Mouse (Mus musculus) forebrain, embryonic 13.5 days (tissue): ENCODE results near the gene Lrba. TPM values are rescaled to one million over a fixed set of nuclear protein-coding genes. Genes with fewer than 3 reads are reported as not detected.

Experiments
- ATAC-seq: fragments of 200-750 bp; cut with Nextera tagmentation; 2 replicates; pipeline ENCODE4 v1.8.0; 2017
- H3K27ac ChIP-seq: fragments of 300-500 bp; sonication (generic); 2 replicates; pipeline ENCODE4 v1.5.1; 2015; ENCODE audit warnings: inconsistent platforms, mild to moderate bottlenecking, moderate library complexity
- H3K27me3 ChIP-seq: fragments of 300-500 bp; sonication (generic); 2 replicates; pipeline ENCODE4 v1.6.1; 2015; ENCODE audit warnings: mild to moderate bottlenecking, inconsistent platforms
- H3K36me3 ChIP-seq: fragments of 300-500 bp; sonication (generic); 2 replicates; pipeline ENCODE4 v1.6.1; 2015; ENCODE audit warnings: mild to moderate bottlenecking, inconsistent platforms; ENCODE audit not compliant: poor library complexity, severe bottlenecking
- H3K4me1 ChIP-seq: fragments of 300-500 bp; sonication (generic); 2 replicates; pipeline ENCODE4 v1.6.1; 2015; ENCODE audit warnings: inconsistent platforms
- H3K4me2 ChIP-seq: fragments of 300-500 bp; sonication (generic); 2 replicates; pipeline ENCODE4 v1.6.1; 2015; ENCODE audit warnings: inconsistent platforms, mild to moderate bottlenecking, moderate library complexity
- H3K4me3 ChIP-seq: fragments of 300-500 bp; sonication (generic); 2 replicates; pipeline ENCODE4 v1.5.1; 2015; ENCODE audit warnings: mild to moderate bottlenecking, inconsistent platforms
- H3K9ac ChIP-seq: fragments of 300-500 bp; sonication (generic); 2 replicates; pipeline ENCODE4 v1.6.1; 2015; ENCODE audit warnings: mild to moderate bottlenecking, inconsistent platforms
- H3K9me3 ChIP-seq: fragments of 300-500 bp; sonication (generic); replicated peaks from 2 replicates; pipeline ENCODE4 v1.6.1; 2016; ENCODE audit warnings: inconsistent platforms
- WGBS: fragments of 180-500 bp; shearing (Covaris S2); methylation state at CpG from one replicate; pipeline ENCODE4 v1.1.7; 2015; 5-methylcytosine and 5-hydroxymethylcytosine counted together
- polyA plus RNA-seq: library from polyadenylated mRNA; unstranded; fragments of >200 nt; fragmentation: Nextera tagmentation; extraction: Ambion mirVana; gene quantifications from 2 replicates; pipeline ENCODE4 v1.2.1, GENCODE M21; 2015

Lrba gene
- polyA plus RNA-seq, 1 experiment from 2014 or later: 2.1 TPM

DNA sequence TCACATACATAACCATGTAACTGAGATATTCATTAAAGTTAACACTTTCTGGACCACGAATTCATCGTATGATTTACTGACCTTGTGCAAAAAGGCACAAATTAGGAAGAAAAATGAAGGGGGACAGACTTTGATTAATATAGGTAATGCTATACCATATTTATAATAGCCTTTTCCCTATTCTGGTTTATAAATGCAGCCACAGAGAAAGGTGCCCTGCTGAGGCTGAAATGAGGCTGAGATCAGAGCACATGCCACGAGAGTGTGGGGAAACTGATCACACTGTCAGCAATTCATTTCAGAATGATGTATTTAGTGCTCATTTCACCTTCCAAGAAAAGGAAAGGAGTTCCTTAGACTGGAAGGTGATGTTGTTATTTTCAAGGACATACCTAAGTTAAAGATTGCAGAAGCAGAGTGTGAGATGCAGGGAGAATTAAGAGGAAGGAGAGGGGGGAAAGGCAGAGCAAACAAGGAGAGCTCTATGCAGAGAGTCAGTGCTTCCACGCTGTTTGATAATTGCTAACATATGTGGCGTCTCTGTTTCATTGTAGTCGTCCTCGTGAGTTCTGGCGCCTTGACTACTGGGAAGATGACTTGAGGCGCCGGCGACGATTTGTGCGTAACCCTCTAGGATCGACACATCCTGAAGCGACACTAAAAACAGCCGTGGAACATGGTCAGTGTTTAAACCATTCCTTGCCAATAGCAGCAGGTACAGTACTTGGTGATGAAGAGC is 307.2 kb downstream of the Lrba start:
- ATAC-seq: no peak
- H3K27ac ChIP-seq: no peak overlapping the region
- no peaks in the 10 kb centered on the region for H3K27me3 ChIP-seq
- WGBS: 73% methylated on average over 16 of the region's 16 CpGs
- no peak overlapping the region for H3K9ac ChIP-seq
- H3K4me1 ChIP-seq: no peaks in the 10 kb centered on the region
- no peaks in the 10 kb centered on the region for H3K36me3 ChIP-seq
- H3K4me3 ChIP-seq: no peak overlapping the region
- no peak overlapping the region for H3K4me2 ChIP-seq
- H3K9me3 ChIP-seq: no peaks in the 10 kb centered on the region

- peaks cover 3% of the 10 kb centered on the region; the same call in 1 of the 2 replicates for H3K4me1 ChIP-seq
- H3K9me3 ChIP-seq: no peaks in the 10 kb centered on the region
- 72% methylated on average over 1 of the region's 1 CpGs for WGBS
- H3K27me3 ChIP-seq: peaks cover 35% of the 10 kb centered on the region
- H3K4me3 ChIP-seq: no peak overlapping the region
- no peak overlapping the region for H3K4me2 ChIP-seq
- no peak overlapping the region for H3K27ac ChIP-seq
- ATAC-seq: no peak
- H3K36me3 ChIP-seq: no peaks in the 10 kb centered on the region
- no peak overlapping the region for H3K9ac ChIP-seq
Measured at GRCm38 (mm10) chr3:86536751-86537150, 312.3 kb downstream of the Lrba start.

DNA sequence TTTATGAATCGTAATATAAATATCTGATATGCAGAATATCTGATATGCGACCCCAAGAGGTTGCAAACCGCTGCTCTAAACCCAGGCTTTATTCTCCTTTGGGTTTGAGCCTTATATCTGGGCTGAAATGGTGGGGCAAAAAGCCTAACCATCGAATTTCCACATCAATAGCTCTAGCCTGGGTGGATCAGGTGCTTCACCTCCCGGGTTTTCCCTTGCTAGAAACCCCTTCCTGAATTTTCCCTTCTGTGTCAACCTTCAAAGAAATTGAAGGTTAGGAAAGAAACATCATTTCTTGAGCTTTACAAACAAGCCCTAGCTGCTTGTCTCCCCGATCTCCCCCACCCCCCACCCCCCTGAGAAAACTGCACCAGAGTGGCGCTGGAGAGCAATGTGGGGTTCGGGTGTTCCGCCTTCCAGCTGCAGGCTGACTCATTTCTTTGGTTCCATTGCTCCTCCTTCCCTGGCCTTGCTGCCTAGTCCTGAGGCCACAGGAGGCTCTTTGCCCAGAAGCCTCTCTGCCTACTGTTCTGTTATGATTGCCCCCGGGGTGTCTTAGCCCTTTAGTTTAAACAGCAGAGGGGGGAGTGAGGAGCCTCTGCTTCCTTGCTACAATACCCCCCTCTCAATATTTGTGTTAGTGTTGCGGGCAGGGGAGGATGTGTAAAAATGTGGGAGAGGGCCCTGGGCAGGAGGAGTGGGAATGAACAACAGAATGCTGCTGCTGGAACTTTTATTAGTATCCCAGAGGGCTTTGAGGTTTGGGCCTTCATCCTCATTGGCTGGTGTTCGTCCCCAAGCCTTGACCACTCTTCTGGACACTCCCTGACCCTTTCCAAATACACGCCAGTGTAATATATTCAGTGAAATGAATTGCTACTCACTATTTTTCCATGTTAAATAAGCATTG is 314.4 kb downstream of the Lrba start:
- no peak overlapping the region for H3K9ac ChIP-seq

GRCm38 (mm10) chr3:86539555-86540168 is 315.2 kb downstream of the Lrba start:
- ATAC-seq: 0 out of 2 replicates have a peak, but pooled peaks have one; percentile 21
- Histone ChIP-seq H3K9me3 (no peaks in the 10 kb centered on the region), H3K27ac (no peak overlapping the region), H3K4me1 (peaks cover 3% of the 10 kb centered on the region; the same call in 1 of the 2 replicates), H3K4me2 (no peak overlapping the region), H3K9ac (no peak overlapping the region), H3K4me3 (no peak overlapping the region), H3K27me3 (peaks cover 58% of the 10 kb centered on the region), H3K36me3 (no peaks in the 10 kb centered on the region)
- WGBS: 25% methylated on average over 11 of the region's 11 CpGs

More for the DNA sequence above, 314.4 kb downstream of the Lrba start:
- ATAC-seq: peak; percentile 27; the same call in 1 of the 2 replicates
- 0 out of 2 replicates have a peak overlapping the region, but pooled peaks have one; percentile 14 for H3K4me2 ChIP-seq
- no peak overlapping the region for H3K4me3 ChIP-seq
- H3K27me3 ChIP-seq: peaks cover 54% of the 10 kb centered on the region
- WGBS: 20% methylated on average over 13 of the region's 13 CpGs
- peaks cover 3% of the 10 kb centered on the region; the same call in 1 of the 2 replicates for H3K4me1 ChIP-seq
- no peaks in the 10 kb centered on the region for H3K9me3 ChIP-seq
- no peaks in the 10 kb centered on the region for H3K36me3 ChIP-seq
- no peak overlapping the region for H3K27ac ChIP-seq

GRCm38 (mm10) chr3:86541074-86541614 is 316.7 kb downstream of the Lrba start:
- peaks cover 3% of the 10 kb centered on the region for H3K4me1 ChIP-seq
- H3K4me3 ChIP-seq: no peak overlapping the region
- no peak overlapping the region for H3K9ac ChIP-seq
- no peaks in the 10 kb centered on the region for H3K36me3 ChIP-seq
- no peak for ATAC-seq
- peaks cover 64% of the 10 kb centered on the region for H3K27me3 ChIP-seq
- 42% methylated on average over 4 of the region's 4 CpGs for WGBS
- H3K4me2 ChIP-seq: no peak overlapping the region
- H3K27ac ChIP-seq: no peak overlapping the region
- H3K9me3 ChIP-seq: no peaks in the 10 kb centered on the region

GRCm38 (mm10) chr3:86541863-86542397 is 317.4 kb downstream of the Lrba start:
- Histone ChIP-seq H3K36me3 (no peaks in the 10 kb centered on the region), H3K9me3 (no peaks in the 10 kb centered on the region), H3K27me3 (peaks cover 72% of the 10 kb centered on the region), H3K27ac (no peak overlapping the region), H3K9ac (no peak overlapping the region), H3K4me2 (no peak overlapping the region), H3K4me3 (no peak overlapping the region), H3K4me1 (peaks cover 11% of the 10 kb centered on the region)
- WGBS: 63% methylated on average over 1 of the region's 1 CpGs
- no peak for ATAC-seq

GRCm38 (mm10) chr3:86544785-86545184 is 320.3 kb downstream of the Lrba start:
- no peak for ATAC-seq
- Histone ChIP-seq H3K9ac (no peak overlapping the region), H3K4me3 (no peak overlapping the region), H3K27ac (no peak overlapping the region), H3K27me3 (peaks cover 77% of the 10 kb centered on the region), H3K4me2 (no peak overlapping the region), H3K36me3 (no peaks in the 10 kb centered on the region), H3K4me1 (peaks cover 21% of the 10 kb centered on the region), H3K9me3 (no peaks in the 10 kb centered on the region)
- WGBS: 17% methylated on average over 3 of the region's 3 CpGs

- no peaks in the 10 kb centered on the region for H3K36me3 ChIP-seq
- H3K27ac ChIP-seq: no peak overlapping the region
- H3K4me2 ChIP-seq: peak overlapping the region; percentile 58
- H3K9me3 ChIP-seq: no peaks in the 10 kb centered on the region
- peaks cover 21% of the 10 kb centered on the region for H3K4me1 ChIP-seq
- ATAC-seq: no peak
- no peak overlapping the region for H3K9ac ChIP-seq
- H3K4me3 ChIP-seq: peak overlapping the region; percentile 37
- 16% methylated on average over 5 of the region's 5 CpGs for WGBS
- H3K27me3 ChIP-seq: peaks cover 80% of the 10 kb centered on the region
Measured at GRCm38 (mm10) chr3:86545945-86546344, 321.5 kb downstream of the Lrba start.

GRCm38 (mm10) chr3:86546471-86547250 is 322.2 kb downstream of the Lrba start:
- WGBS: under 1% methylated on average over 45 of the region's 45 CpGs
- no peak overlapping the region for H3K27ac ChIP-seq
- ATAC-seq: peak; percentile 57
- peaks cover 21% of the 10 kb centered on the region for H3K4me1 ChIP-seq
- H3K9ac ChIP-seq: peak overlapping the region; percentile 24; the same call in 1 of the 2 replicates
- H3K36me3 ChIP-seq: no peaks in the 10 kb centered on the region
- H3K27me3 ChIP-seq: peaks cover 82% of the 10 kb centered on the region
- H3K4me3 ChIP-seq: peak overlapping the region; percentile 37
- H3K4me2 ChIP-seq: peak overlapping the region; percentile 58
- H3K9me3 ChIP-seq: no peaks in the 10 kb centered on the region

DNA sequence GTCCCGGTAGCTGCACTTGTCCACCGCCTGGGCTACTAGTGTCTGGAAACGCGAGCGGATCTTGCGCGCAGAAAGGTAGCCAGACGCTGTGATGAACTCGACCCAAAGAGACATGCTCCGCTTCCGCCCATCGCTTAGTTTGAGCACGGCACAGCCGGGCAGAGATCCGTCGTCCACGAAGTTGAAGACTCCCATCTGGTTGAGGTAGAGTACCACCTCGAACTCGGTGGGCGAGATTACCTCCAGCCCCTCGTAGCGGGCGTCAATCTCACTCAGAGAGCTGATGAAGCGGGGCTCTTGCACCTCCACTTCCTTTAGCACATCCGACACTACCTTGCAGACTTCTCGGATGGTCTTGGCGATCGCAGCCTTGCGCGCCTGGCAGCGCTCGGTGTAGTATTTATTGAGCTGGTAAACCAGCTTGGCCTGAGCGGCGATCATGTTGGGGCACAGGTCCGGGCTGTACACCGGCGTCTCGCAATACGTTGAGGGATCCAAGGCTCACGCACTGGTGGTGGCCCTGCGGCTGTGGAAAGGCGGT is 322.8 kb downstream of the Lrba start:
- Histone ChIP-seq H3K4me3 (peak overlapping the region; percentile 37), H3K4me1 (peaks cover 21% of the 10 kb centered on the region), H3K27me3 (peaks cover 82% of the 10 kb centered on the region), H3K36me3 (no peaks in the 10 kb centered on the region), H3K27ac (no peak overlapping the region), H3K9me3 (no peaks in the 10 kb centered on the region), H3K9ac (0 out of 2 replicates have a peak overlapping the region, but pooled peaks have one; percentile 24), H3K4me2 (peak overlapping the region; percentile 58)
- under 1% methylated on average over 42 of the region's 42 CpGs for WGBS
- ATAC-seq: peak; percentile 38
